Comparison of ENCODE assay signal across 7 mouse cellular contexts in the genomic region with DNA sequence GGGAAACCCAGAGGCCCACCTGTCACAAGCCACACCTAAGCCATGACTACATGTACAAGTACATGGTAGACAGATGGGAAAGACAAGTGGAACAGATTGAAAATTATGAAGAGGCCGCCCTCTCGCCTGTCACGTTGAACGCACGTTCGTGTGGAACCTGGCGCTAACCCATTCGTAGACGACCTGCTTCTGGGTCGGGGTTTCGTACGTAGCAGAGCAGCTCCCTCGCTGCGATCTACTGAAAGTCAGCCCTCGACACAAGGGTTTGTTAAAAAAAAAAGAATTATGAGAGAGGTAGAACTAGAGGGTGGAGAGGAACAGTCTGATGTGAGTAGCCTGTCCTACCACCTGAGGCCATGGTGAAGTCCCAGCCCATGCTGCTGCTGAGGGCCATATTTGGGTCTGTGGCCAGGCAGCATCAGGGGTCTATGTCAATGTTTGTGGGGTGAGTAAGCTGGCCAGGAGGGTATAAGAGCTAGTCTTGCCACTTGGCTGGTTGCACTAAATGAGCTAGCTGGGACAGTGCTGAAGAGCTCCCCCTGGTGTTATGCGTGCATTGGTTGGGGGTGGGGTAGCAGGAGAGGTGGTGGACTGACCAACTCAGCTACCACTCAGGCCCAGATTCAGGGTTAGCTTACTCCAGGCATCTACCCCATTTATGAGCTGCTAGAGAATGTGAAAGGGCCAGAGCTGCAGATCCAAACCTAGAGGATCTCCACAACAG. TPM values are rescaled to one million over a fixed set of nuclear protein-coding genes. Genes with fewer than 3 reads are reported as not detected.
DNase-seq lines count a peak whose midpoint lies in the region; TF ChIP-seq lines count a peak whose summit lies in the region.

No protein-coding gene starts in this region.

- dilution Hi-C loops in CH12.LX (cut with MboI; ENCODE audit: extremely low pct_ligation_motif_present, extremely low pct_unique_long_range_greater_than_20kb, low sequenced_read_pairs): no loop called here

- no peak overlapping the region for H3K4me2 ChIP-seq in CH12.LX (ENCODE audit: insufficient read depth, low read depth, poor library complexity, severe bottlenecking)

- H3K27ac ChIP-seq in CH12.LX (ENCODE audit: insufficient read depth, low read depth): no peak overlapping the region

- H3K27me3 ChIP-seq in CH12.LX (replicated peaks): no peaks in the 10 kb centered on the region

- DNase-seq in CH12.LX (ENCODE audit: extremely low read depth) (peak; percentile 51), ZHBTc4 (ENCODE audit: low read depth, low spot score) (peak; percentile 84)
- DNase-seq in embryo, embryonic 11 days: peak; percentile 16
- DNase-seq in heart, postnatal 25 days (ENCODE audit: low spot score): peak; percentile 38
- peak; percentile 57 to 69 for DNase-seq in left cerebral cortex, postnatal 25 days (ENCODE audit: low spot score in 2 of 2)
- DNase-seq in ovary, postnatal 14 days (ENCODE audit: low spot score): peak; percentile 61
- peak; percentile 22 to 44 for DNase-seq in thymus, postnatal 10 days (ENCODE audit: low spot score in 2 of 2)

- H3K79me2 ChIP-seq in CH12.LX (replicated peaks; ENCODE audit: control insufficient read depth, extremely low read depth, insufficient read depth, poor library complexity, severe bottlenecking): 0 out of 2 replicates have a peak, but pooled peaks cover 3% of the 10 kb centered on the region

- TF ChIP-seq CTCF in CH12.LX (conservative IDR thresholded peaks at IDR 0.05 in 1 of 2, IDR thresholded peaks at IDR 0.05 in 1 of 2; ENCODE audit: low read depth in 2 of 2, low read length in 2 of 2): peak; percentile 36 to 69; a peak in 3 of 4 replicates

- H3K4me3 ChIP-seq in CH12.LX (replicated peaks in 1 of 3; ENCODE audit: low read depth in 2 of 3, low read length in 2 of 3, poor library complexity in 1 of 3): no peak overlapping the region

- intact Hi-C loops in heart, postnatal 25 days (cut with DNase I): no loop called here
- intact Hi-C loops in left cerebral cortex, postnatal 25 days (cut with DNase I): no loop called here

- TF ChIP-seq RAD21 in CH12.LX (IDR thresholded peaks at IDR 0.05; ENCODE audit: low read depth, low read length): no peak; the same call in none of the 2 replicates

- H3K36me3 ChIP-seq in CH12.LX (replicated peaks in 1 of 2; ENCODE audit: control insufficient read depth in 1 of 2, insufficient read depth in 1 of 2, low read length in 1 of 2): peaks cover 0 to 38% of the 10 kb centered on the region in 2 experiments

- TF ChIP-seq EP300 in CH12.LX (IDR thresholded peaks at IDR 0.05; ENCODE audit: low read length): no peak

- H3K4me1 ChIP-seq in CH12.LX (ENCODE audit: control insufficient read depth in 1 of 2, insufficient read depth in 2 of 2): no peaks in the 10 kb centered on the region

- in situ Hi-C loops in CH12.LX (cut with MboI; ENCODE audit: low pct_ligation_motif_present, low pct_unique_long_range_greater_than_20kb, low sequenced_read_pairs): no loop called here

- no peak overlapping the region for H3K9ac ChIP-seq in CH12.LX (ENCODE audit: insufficient read depth, low read depth)

- H3K9me3 ChIP-seq in CH12.LX (replicated peaks; ENCODE audit: low read length): no peaks in the 10 kb centered on the region

- no peak for TF ChIP-seq POLR2A in CH12.LX (IDR thresholded peaks at IDR 0.05; ENCODE audit: low read depth, low read length)

TF ChIP-seq in CH12.LX, 34 proteins besides CTCF, POLR2A, EP300 and RAD21:
- TF ChIP-seq SMC3 (IDR thresholded peaks at IDR 0.05; ENCODE audit: low read depth, low read length) (peak; percentile 49), POLR2AphosphoS2 (IDR thresholded peaks at IDR 0.05; ENCODE audit: low read depth, low read length) (no peak), JUND (conservative IDR thresholded peaks at IDR 0.05; ENCODE audit: low read depth, low read length) (no peak), TCF12 (IDR thresholded peaks at IDR 0.05; ENCODE audit: low read depth, low read length) (0 out of 2 replicates have a peak, but pooled peaks have one; percentile 13), CHD2 (IDR thresholded peaks at IDR 0.05; ENCODE audit: low read length) (peak; percentile 82)
TF ChIP-seq in CH12.LX: peak in this region for 3.

RNA-seq across cellular contexts. Expression of a gene that starts 24.5 kb away (rescaled TPM):
- total RNA-seq in CH12.LX (2012; rRNA removed) (15.4 and 15.9 TPM in 2 replicates), CH12.LX (2014; rRNA removed) (24.9 and 25.8 TPM in 2 replicates)
- 32.0 and 40.9 TPM in 2 replicates for polyA plus RNA-seq in CH12.LX (2012; ENCODE audit: insufficient read length, low read depth)
- 10 to 100 TPM; 37.2 to 45.5 TPM for total RNA-seq in heart, postnatal 25 days (2021)
- total RNA-seq in left cerebral cortex, postnatal 25 days (2021): 100 to 1,000 TPM; 165 to 171 TPM

RNA-seq across cellular contexts. Expression of a gene that starts 43.2 kb away (rescaled TPM):
- 316 and 401 TPM in 2 replicates for total RNA-seq in CH12.LX (2012; rRNA removed)
- total RNA-seq in CH12.LX (2014; rRNA removed): 427 and 444 TPM in 2 replicates
- polyA plus RNA-seq in CH12.LX (2012; ENCODE audit: insufficient read length, low read depth): 453 and 504 TPM in 2 replicates
- 1,000 to 10,000 TPM; 3,810 to 3,884 TPM for total RNA-seq in heart, postnatal 25 days (2021)
- total RNA-seq in left cerebral cortex, postnatal 25 days (2021): 100 to 1,000 TPM; 538 to 575 TPM

Comparison
In these comparisons a context has a peak if more than half of its experiments do, and no peak if none do; other contexts are left out.
1. DNase-seq: peak in every context shown above with its lines; median percentile 84 in ZHBTc4; 63 in left cerebral cortex, postnatal 25 days; 61 in ovary, postnatal 14 days; 51 in CH12.LX; 38 in heart, postnatal 25 days; 33 in thymus, postnatal 10 days; 16 in embryo, embryonic 11 days.
2. RNA of a gene that starts 43.2 kb away (total RNA-seq): 3,810 to 3,884 TPM in heart, postnatal 25 days; 538 to 575 TPM in left cerebral cortex, postnatal 25 days and 316 to 444 TPM in CH12.LX; every median in the first group is over 4 times any median in the second.